ENCODE assay signal across 17 mouse cellular contexts in the genomic region with DNA sequence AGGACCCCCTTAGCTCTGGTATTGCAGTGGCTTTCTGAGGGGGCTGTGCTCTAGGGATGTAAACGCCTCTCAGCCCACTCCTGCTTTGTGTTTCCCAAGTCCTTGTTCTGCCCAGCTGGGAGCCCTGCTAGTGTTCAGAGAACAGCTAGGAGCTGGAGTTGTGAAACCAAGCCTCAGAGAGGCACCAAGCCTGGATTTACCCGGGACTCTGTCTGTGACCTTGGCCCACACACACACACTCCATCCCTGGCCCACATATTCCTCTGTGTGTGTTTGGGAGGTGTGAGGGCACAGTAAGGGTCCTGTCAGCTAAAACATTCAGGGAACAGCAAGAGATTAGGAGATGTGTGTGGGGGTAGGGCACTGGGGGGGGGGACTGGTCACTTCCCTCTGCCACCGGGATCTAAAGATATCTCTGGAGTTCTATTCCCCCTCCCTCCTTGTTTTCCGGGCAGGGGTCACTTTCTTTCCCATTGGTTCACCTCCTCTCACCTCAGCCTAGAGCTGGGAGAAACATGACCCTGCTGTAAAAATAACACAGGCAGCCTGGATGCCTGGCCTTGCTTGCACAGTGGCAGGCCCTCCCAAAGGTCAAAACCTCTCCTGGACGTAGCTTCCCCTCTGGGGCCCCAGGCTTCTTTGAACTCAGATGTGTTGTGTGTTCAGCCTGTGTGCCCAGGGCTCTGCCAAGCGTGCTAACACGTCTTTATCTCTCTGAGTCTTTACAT. TPM values are rescaled to one million over a fixed set of nuclear protein-coding genes. Genes with fewer than 3 reads are reported as not detected.
A peak's percentile ranks its signal among the peaks of the same experiment; 100 is the strongest.
DNase-seq lines count a peak whose midpoint lies in the region; ATAC-seq lines count a peak whose summit lies in the region.
"Had no signal": no experiment of that assay in that cellular context is flagged by ENCODE, and none has a peak within 500 bp of the region (broad histone marks: within the 10 kb centered on the region; RNA-seq: fewer than 3 reads in every experiment).

No protein-coding gene starts in this region.

- H3K4me3 ChIP-seq in neural tube, embryonic 15.5 days (replicated peaks), result no peak overlapping the region
- H3K4me3 ChIP-seq in liver, embryonic 12.5 days, result no peak overlapping the region
- H3K4me3 ChIP-seq: embryonic facial prominence, embryonic 12.5 days had no signal

- H3K4me1 ChIP-seq in neural tube, embryonic 15.5 days, result peaks cover 16% of the 10 kb centered on the region
- H3K4me1 ChIP-seq in liver, embryonic 12.5 days, result peaks cover 11% of the 10 kb centered on the region; the same call in 1 of the 2 replicates

- peak; percentile 94 for DNase-seq in heart, adult 11 months
- no peak for DNase-seq in heart, postnatal 25 days (ENCODE audit: low spot score)
- DNase-seq in neural tube, embryonic 10.5 days (ENCODE audit: extremely low spot score, low spot score), result peak; percentile 50
- no peak for DNase-seq in left cerebral cortex, adult 8-10 months (ENCODE audit: low spot score in 2 of 2)
- DNase-seq in frontal cortex, adult 2 months (ENCODE audit: extremely low spot score in 1 of 2, low spot score in 1 of 2), result no peak
- no peak for DNase-seq in layer of hippocampus, adult 11-12 months (ENCODE audit: low spot score)
- DNase-seq: B cell, adult 2 months; kidney, postnatal 36 days; thymus, postnatal 14 days had no signal

- intact Hi-C loops in heart, postnatal 25 days (cut with DNase I), result no loop called here

- H3K27me3 ChIP-seq in neural tube, embryonic 15.5 days (replicated peaks), result peaks cover 73% of the 10 kb centered on the region
- peaks cover 100% of the 10 kb centered on the region for H3K27me3 ChIP-seq in liver, embryonic 12.5 days (replicated peaks)

- no peaks in the 10 kb centered on the region for H3K9me3 ChIP-seq in neural tube, embryonic 15.5 days (replicated peaks)
- no peaks in the 10 kb centered on the region for H3K9me3 ChIP-seq in liver, embryonic 12.5 days (replicated peaks)
- H3K9me3 ChIP-seq: embryonic facial prominence, embryonic 12.5 days had no signal

- no peaks in the 10 kb centered on the region for H3K36me3 ChIP-seq in neural tube, embryonic 15.5 days
- no peaks in the 10 kb centered on the region for H3K36me3 ChIP-seq in liver, embryonic 12.5 days
- H3K36me3 ChIP-seq: embryonic facial prominence, embryonic 12.5 days had no signal

- H3K9ac ChIP-seq in neural tube, embryonic 15.5 days (replicated peaks), result no peak overlapping the region
- no peak overlapping the region for H3K9ac ChIP-seq in liver, embryonic 12.5 days
- H3K9ac ChIP-seq: embryonic facial prominence, embryonic 12.5 days had no signal

- ATAC-seq in neural tube, embryonic 15.5 days (ENCODE audit: low FRiP score), result no peak
- peak; percentile 76 for ATAC-seq in liver, embryonic 12.5 days

- no peak overlapping the region for H3K4me2 ChIP-seq in neural tube, embryonic 15.5 days
- no peak overlapping the region for H3K4me2 ChIP-seq in liver, embryonic 12.5 days
- H3K4me2 ChIP-seq: embryonic facial prominence, embryonic 12.5 days had no signal

- WGBS in neural tube, embryonic 15.5 days, result 9% methylated on average over 7 of the region's 7 CpGs
- WGBS in liver, embryonic 12.5 days (ENCODE audit: insufficient replicate concordance), result 11% methylated on average over 7 of the region's 7 CpGs

- no peak overlapping the region for H3K27ac ChIP-seq in neural tube, embryonic 15.5 days (replicated peaks)
- H3K27ac ChIP-seq in liver, embryonic 12.5 days, result peak overlapping the region; percentile 72; the same call in 1 of the 2 replicates
- H3K27ac ChIP-seq: embryonic facial prominence, embryonic 12.5 days had no signal

RNA-seq across cellular contexts. Expression of gene Scn4b, which starts 1.6 kb away (rescaled TPM):
- total RNA-seq in heart, postnatal 25 days (2021), result 1 to 10 TPM; 2.5 to 2.8 TPM
- 0.55 and 2.0 TPM in 2 replicates for polyA plus RNA-seq in neural tube, embryonic 15.5 days (2015; fragmentation: Nextera tagmentation; extraction: Ambion mirVana)
- 0.25 and 0.33 TPM in 2 replicates for polyA plus RNA-seq in liver, embryonic 12.5 days (2016; fragmentation: Nextera tagmentation; extraction: Ambion mirVana)
- 100 to 1,000 TPM; 160 to 218 (median 183) TPM for total RNA-seq in left cerebral cortex, adult 8-10 months (2022)
- polyA plus RNA-seq in frontal cortex, adult 2 months (2012; rRNA removed), result 17.4 and 32.4 TPM in 2 replicates
- total RNA-seq: monocyte, adult 5-6 weeks had no signal
- polyA plus RNA-seq: intestine, embryonic 14.5 days had no signal

RNA-seq across cellular contexts. Expression of gene Scn2b, which starts 19.0 kb away (rescaled TPM):
- total RNA-seq in heart, postnatal 25 days (2021), result 1 to 10 TPM; 1.1 TPM
- 11.9 and 12.0 TPM in 2 replicates for polyA plus RNA-seq in neural tube, embryonic 15.5 days (2015; fragmentation: Nextera tagmentation; extraction: Ambion mirVana)
- 0.70 and 0.90 TPM in 2 replicates for polyA plus RNA-seq in liver, embryonic 12.5 days (2016; fragmentation: Nextera tagmentation; extraction: Ambion mirVana)
- total RNA-seq in left cerebral cortex, adult 8-10 months (2022), result 100 to 1,000 TPM; 265 to 287 (median 277) TPM
- polyA plus RNA-seq in frontal cortex, adult 2 months (2012; rRNA removed), result 82.9 and 83.5 TPM in 2 replicates
- total RNA-seq: liver, adult 2 months had no signal
- polyA plus RNA-seq: liver, adult 2 months had no signal

RNA-seq across cellular contexts. Expression of gene BC049352, which starts 45.2 kb away (rescaled TPM):
- not detected for total RNA-seq in heart, postnatal 25 days (2021)
- not detected in 2 replicates for polyA plus RNA-seq in neural tube, embryonic 15.5 days (2015; fragmentation: Nextera tagmentation; extraction: Ambion mirVana)
- 0.10 TPM in 1 of 2 replicates, not detected in the other for polyA plus RNA-seq in liver, embryonic 12.5 days (2016; fragmentation: Nextera tagmentation; extraction: Ambion mirVana)
- 1 to 10 TPM; 1.6 to 1.9 (median 1.7) TPM for total RNA-seq in left cerebral cortex, adult 8-10 months (2022)
- 2.8 and 3.1 TPM in 2 replicates for polyA plus RNA-seq in frontal cortex, adult 2 months (2012; rRNA removed)
- total RNA-seq: ES-E14 had no signal
- polyA plus RNA-seq: forebrain, embryonic 11.5 days; intestine, embryonic 14.5 days had no signal

RNA-seq across cellular contexts. Expression of gene Jaml, which starts 57.6 kb away (rescaled TPM):
- under 1 TPM; 0.26 to 0.84 TPM for total RNA-seq in heart, postnatal 25 days (2021)
- 0.32 and 1.7 TPM in 2 replicates for polyA plus RNA-seq in neural tube, embryonic 15.5 days (2015; fragmentation: Nextera tagmentation; extraction: Ambion mirVana)
- polyA plus RNA-seq in liver, embryonic 12.5 days (2016; fragmentation: Nextera tagmentation; extraction: Ambion mirVana), result 0.12 TPM in 1 of 2 replicates, not detected in the other
- total RNA-seq in left cerebral cortex, adult 8-10 months (2022), result 1 to 10 TPM in 2 of 4 experiments, under 1 TPM in 1, not detected in 1; 0.74 to 1.5 (median 1.4) TPM
- polyA plus RNA-seq in frontal cortex, adult 2 months (2012; rRNA removed), result 0.32 and 0.59 TPM in 2 replicates
- polyA plus RNA-seq: forebrain, embryonic 11.5 days had no signal

Comparison
In these comparisons a context has a peak if more than half of its experiments do, and no peak if none do; other contexts are left out.
1. DNase-seq: peak in heart, adult 11 months (single experiment) and neural tube, embryonic 10.5 days (single experiment); none in heart, postnatal 25 days (single experiment), left cerebral cortex, adult 8-10 months (0 of 2), frontal cortex, adult 2 months (0 of 2) and layer of hippocampus, adult 11-12 months (single experiment).